Mouse (Mus musculus) thymus, adult 2 months (tissue): Measurements from ENCODE around the gene Hgd. TPM values are rescaled to one million over a fixed set of nuclear protein-coding genes. Genes with fewer than 3 reads are reported as not detected.

Source experiments
- DNase-seq: peaks from one replicate; pipeline ENCODE4 v3.0.0; 2021
- H3K27ac ChIP-seq: fragments of 200-500 bp; 2 replicates; pipeline ENCODE4 v1.5.1; 2012; ENCODE audit warnings: low read length, control low read depth; ENCODE audit not compliant: control insufficient read depth, insufficient read depth
- H3K27me3 ChIP-seq: fragments of 200-500 bp; 2 replicates; pipeline ENCODE4 v1.6.1; 2012; ENCODE audit warnings: mild to moderate bottlenecking, low read length, moderate library complexity, mixed read lengths; ENCODE audit not compliant: control insufficient read depth, insufficient read depth
- H3K36me3 ChIP-seq: fragments of 200-500 bp; 2 replicates; pipeline ENCODE4 v1.6.1; 2012; ENCODE audit warnings: mild to moderate bottlenecking, low read length, moderate library complexity; ENCODE audit not compliant: control insufficient read depth, insufficient read depth
- H3K4me1 ChIP-seq: fragments of 200-500 bp; replicated peaks from 2 replicates; pipeline ENCODE4 v1.6.1; 2012; ENCODE audit warnings: low read length; ENCODE audit not compliant: control insufficient read depth, insufficient read depth
- H3K4me3 ChIP-seq: fragments of 200-500 bp; 2 replicates; pipeline ENCODE4 v1.5.1; 2012; ENCODE audit warnings: mild to moderate bottlenecking, low read length, control low read depth, moderate library complexity; ENCODE audit not compliant: control insufficient read depth, insufficient read depth
- CTCF ChIP-seq: fragments of 200-500 bp; IDR thresholded peaks from 2 replicates; pipeline ENCODE4 v1.5.1; 2012; ENCODE audit warnings: mild to moderate bottlenecking, control low read depth, low read length, moderate library complexity, borderline replicate concordance; ENCODE audit not compliant: control insufficient read depth, poor library complexity, insufficient read depth; ENCODE audit errors: extremely low read depth
- POLR2A ChIP-seq: fragments of 200-500 bp; IDR thresholded peaks from 2 replicates; pipeline ENCODE4 v1.6.1; 2012; ENCODE audit warnings: mild to moderate bottlenecking, low read length, control low read depth, moderate library complexity; ENCODE audit not compliant: control insufficient read depth, poor library complexity, insufficient read depth; ENCODE audit errors: extremely low read depth
- WGBS: fragments of 180-500 bp; shearing (Covaris S2); methylation state at CpG from one replicate; pipeline ENCODE4 v1.1.7; 2018; 5-methylcytosine and 5-hydroxymethylcytosine counted together
- polyA plus RNA-seq: library from polyadenylated mRNA; depleted of rRNA; stranded (reverse); fragments of >200 nt; gene quantifications from 2 replicates; pipeline ENCODE4 v1.2.3, GENCODE M21; 2012

The Hgd gene
- polyA plus RNA-seq, 1 experiment: 0.54 TPM

GRCm38 (mm10) chr16:37645799-37646198, 65.8 kb downstream of the Hgd start:
- Histone ChIP-seq H3K36me3 (peaks cover 23% of the 10 kb centered on the region), H3K27me3 (no peaks in the 10 kb centered on the region), H3K27ac (no peak overlapping the region), H3K4me3 (no peak overlapping the region), H3K4me1 (no peaks in the 10 kb centered on the region)
- TF ChIP-seq CTCF: no peak
- TF ChIP-seq POLR2A: no peak
- no peak for DNase-seq
- 90% methylated on average over 3 of the region's 3 CpGs for WGBS

GRCm38 (mm10) chr16:37647067-37647466, 67.1 kb downstream of the Hgd start:
- no peaks in the 10 kb centered on the region for H3K27me3 ChIP-seq
- DNase-seq: no peak
- peaks cover 23% of the 10 kb centered on the region for H3K36me3 ChIP-seq
- WGBS: 98% methylated on average over 16 of the region's 16 CpGs
- H3K4me3 ChIP-seq: no peak overlapping the region
- no peak overlapping the region for H3K27ac ChIP-seq
- no peaks in the 10 kb centered on the region; the same call in 1 of the 2 replicates for H3K4me1 ChIP-seq
- no peak for TF ChIP-seq CTCF
- TF ChIP-seq POLR2A: no peak

- peaks cover 23% of the 10 kb centered on the region for H3K36me3 ChIP-seq
- TF ChIP-seq POLR2A (no peak), CTCF (no peak)
- H3K27ac ChIP-seq: no peak overlapping the region
- DNase-seq: no peak
- no peaks in the 10 kb centered on the region for H3K27me3 ChIP-seq
- H3K4me3 ChIP-seq: no peak overlapping the region
- H3K4me1 ChIP-seq: peaks cover 3% of the 10 kb centered on the region
- 95% methylated on average over 8 of the region's 8 CpGs for WGBS
Measured at GRCm38 (mm10) chr16:37647936-37648335, 68.0 kb downstream of the Hgd start.

- Histone ChIP-seq H3K27ac (no peak overlapping the region), H3K36me3 (peaks cover 23% of the 10 kb centered on the region), H3K27me3 (no peaks in the 10 kb centered on the region), H3K4me1 (peaks cover 4% of the 10 kb centered on the region), H3K4me3 (no peak overlapping the region)
- TF ChIP-seq POLR2A: no peak
- no peak for TF ChIP-seq CTCF
- WGBS: 98% methylated on average over 5 of the region's 5 CpGs
- DNase-seq: no peak
Measured at GRCm38 (mm10) chr16:37649068-37649467, 69.1 kb downstream of the Hgd start.

GRCm38 (mm10) chr16:37651467-37651866, 71.5 kb downstream of the Hgd start:
- H3K36me3 ChIP-seq: peaks cover 16% of the 10 kb centered on the region
- peaks cover 4% of the 10 kb centered on the region for H3K4me1 ChIP-seq
- peak; percentile 3 for DNase-seq
- H3K27me3 ChIP-seq: no peaks in the 10 kb centered on the region
- 73% methylated on average over 5 of the region's 5 CpGs for WGBS
- no peak overlapping the region for H3K4me3 ChIP-seq
- TF ChIP-seq POLR2A (no peak), CTCF (no peak)
- H3K27ac ChIP-seq: no peak overlapping the region

GRCm38 (mm10) chr16:37652654-37653053, 72.7 kb downstream of the Hgd start:
- Histone ChIP-seq H3K4me1 (peaks cover 4% of the 10 kb centered on the region), H3K27me3 (no peaks in the 10 kb centered on the region), H3K27ac (no peak overlapping the region), H3K4me3 (no peak overlapping the region), H3K36me3 (peaks cover 7% of the 10 kb centered on the region)
- TF ChIP-seq POLR2A: no peak
- no peak for TF ChIP-seq CTCF
- WGBS: 78% methylated on average over 5 of the region's 5 CpGs
- DNase-seq: no peak

- no peak for DNase-seq
- H3K36me3 ChIP-seq: peaks cover 3% of the 10 kb centered on the region
- no peak overlapping the region for H3K27ac ChIP-seq
- H3K27me3 ChIP-seq: no peaks in the 10 kb centered on the region
- no peak overlapping the region for H3K4me3 ChIP-seq
- 97% methylated on average over 1 of the region's 1 CpGs for WGBS
- peaks cover 4% of the 10 kb centered on the region for H3K4me1 ChIP-seq
- TF ChIP-seq CTCF (no peak), POLR2A (no peak)
Measured at GRCm38 (mm10) chr16:37653058-37653457, 73.1 kb downstream of the Hgd start.
